Mouse (Mus musculus) embryo, embryonic 9.5 days (tissue): ENCODE results near the gene Tesk2.
"Not testable (repeated sequence)": the region's sequence is repeated elsewhere in the genome, so short reads cannot be mapped to it uniquely, and the experiment has no call there.

Experiments used
- DNase-seq: peaks from one replicate; pipeline ENCODE4 v3.0.0-alpha.2; 2017; ENCODE audit errors: extremely low spot score

Gene Tesk2

DNA sequence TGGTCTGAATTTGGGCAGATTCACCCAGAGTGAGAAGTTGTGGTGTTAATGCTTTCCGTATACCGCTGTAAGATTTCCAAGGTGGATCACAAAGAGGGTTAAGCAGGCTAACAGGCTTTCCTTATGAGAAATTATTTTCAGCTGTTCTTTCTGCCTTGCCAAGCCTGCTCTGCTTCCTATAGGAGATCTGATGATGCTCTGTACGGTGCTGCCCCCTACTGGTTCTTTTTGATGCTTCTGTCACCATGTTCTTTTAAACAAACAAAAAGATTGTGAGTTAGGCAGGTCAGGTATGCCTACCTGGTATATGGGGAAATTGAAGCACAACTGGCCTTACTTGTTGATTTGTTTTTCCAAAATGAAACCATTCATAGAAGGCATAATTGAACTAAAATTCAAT is 68.2 kb downstream of the Tesk2 start:
- peak; percentile 78 for DNase-seq

DNA sequence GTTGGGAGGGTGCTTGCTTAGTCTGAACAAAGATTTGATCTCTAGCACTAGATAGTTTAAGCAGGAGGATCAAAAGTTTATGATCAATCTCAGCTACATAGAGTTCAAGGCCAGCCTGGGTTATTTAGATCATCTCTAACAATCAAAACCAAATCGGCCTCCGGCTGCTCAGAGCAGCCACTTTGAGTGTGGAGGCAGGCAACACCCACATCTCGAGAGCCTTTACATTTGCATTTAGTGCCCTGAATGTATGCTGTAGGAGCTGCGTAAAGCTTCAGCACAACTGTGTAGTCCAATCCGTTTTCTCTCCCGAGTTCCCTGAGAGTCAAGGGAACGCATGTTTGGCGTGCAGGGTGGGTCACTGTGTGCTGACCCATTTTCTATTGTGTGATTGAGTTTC is 71.7 kb downstream of the Tesk2 start:
- no peak for DNase-seq

DNA sequence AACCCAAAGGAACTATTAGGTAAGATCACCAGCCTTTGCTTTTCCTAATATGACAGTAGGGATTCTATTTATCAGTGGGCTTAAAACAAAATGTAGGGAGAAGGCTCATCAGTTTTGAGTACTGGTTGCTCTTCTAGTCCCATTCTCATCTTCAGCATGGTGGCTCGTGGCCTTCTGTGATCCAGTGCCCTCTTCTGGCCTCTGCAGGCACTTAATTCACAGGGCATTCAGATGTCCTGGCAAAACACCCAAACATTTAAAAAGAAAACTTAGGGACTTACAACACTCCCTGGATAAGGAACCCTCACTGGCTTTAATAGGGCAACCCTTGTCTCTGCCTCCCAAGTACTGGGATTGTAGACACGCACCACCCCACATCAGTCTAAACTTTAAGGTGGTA is 73.5 kb downstream of the Tesk2 start:
- no peak for DNase-seq

DNA sequence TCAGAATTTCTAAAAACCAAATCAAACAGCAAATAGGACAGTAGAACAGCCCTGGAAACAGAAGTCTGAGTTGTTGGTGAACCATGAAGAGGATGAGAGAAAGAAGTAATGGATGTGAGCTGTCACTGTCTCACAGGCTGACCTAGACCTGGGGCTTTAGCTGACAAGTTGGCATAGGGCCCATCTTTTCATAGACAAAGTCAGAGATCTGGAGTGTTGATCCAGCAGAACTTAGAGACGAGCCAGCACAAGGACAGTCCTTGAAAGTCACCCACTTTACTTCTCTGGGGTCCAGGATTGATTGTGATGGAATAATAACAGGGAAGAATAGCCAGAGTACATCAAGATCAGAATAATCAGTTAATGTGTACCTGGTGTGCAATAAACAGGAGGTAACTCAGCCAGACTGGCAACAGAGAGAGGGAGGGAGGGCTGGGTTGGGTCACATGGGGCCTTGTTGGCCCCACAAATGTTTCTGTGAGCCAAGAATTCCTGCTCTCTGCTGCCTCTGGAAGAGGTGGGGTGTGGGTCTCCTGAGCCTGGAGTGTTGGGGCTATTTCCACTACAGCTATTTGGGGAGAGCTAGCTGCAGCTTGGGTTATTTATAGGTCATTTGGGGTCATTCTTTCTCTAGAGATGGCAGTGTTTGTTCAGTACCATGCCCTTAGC is 75.8 kb downstream of the Tesk2 start:
- no peak for DNase-seq

DNA sequence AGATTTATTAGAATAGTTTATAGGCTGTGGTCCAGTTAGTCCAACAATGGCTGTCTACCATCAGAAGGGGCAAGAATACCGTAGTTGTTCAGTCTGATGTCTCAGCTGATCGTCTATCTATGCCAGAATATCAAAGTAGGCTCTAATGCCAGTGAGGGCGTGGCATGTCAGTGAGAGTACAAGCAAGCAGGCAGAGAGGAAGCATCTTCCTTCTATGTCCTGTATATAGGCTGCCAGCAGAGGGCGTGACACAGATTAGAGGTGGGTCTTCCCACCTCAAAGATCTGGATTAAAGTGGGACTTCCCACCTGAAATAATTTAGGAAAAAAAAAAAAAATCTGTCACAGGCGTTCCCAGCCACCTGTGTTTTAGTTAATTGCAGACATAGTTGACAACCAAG is 79.2 kb downstream of the Tesk2 start:
- DNase-seq, result peak; percentile 29

DNA sequence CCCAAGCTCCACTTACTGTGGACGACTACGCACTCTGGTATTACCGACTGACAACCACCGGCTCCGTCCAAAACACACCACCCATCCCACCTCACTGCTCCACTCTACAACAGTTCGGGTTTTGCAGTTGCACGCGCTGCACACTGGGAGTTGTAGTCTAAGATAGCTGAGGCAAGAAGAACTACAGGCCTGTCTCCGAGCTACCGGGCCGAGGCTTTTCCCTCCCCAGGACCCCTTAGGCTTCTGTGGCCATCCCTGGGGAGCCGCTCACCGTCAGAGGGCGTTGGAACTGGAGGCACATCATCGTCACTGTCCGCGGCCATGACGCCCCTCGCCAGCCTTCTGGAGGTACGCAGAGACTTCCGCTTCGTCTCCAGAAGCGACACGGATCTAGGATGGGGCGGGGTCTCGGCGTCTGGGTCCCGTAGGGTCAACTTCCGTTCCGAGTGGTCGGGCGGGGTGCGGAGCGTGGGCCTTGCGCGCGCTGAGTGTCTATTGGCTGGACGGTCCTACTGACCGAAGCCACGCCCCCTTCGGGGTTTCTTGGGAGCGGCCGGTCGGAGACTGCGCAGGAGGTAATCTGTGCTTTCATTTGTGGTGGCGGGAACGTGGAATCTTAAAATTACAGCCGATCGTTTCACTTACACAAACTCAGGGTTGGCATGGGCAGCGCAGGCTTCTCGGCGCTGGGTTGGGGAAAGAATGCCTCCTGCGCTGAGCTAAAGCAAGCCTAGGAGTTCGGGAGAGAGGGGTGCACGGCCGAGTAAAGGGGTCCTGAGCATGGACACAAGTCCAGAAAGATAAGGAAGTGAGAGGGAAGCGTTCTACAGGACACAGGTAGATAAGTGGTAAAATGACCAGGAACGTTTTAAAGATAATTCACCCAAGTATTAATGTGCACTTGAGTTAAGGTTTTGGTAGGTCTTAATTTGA is 86.7 kb downstream of the Tesk2 start, which contains the start of the genes Toe1 and Mutyh:
Toe1 (minus strand) TSS at position 444 of the 933 bp plus-strand sequence.
Mutyh (plus strand) TSS at position 527 of the 933 bp plus-strand sequence.
- DNase-seq, result peak; percentile 97

DNA sequence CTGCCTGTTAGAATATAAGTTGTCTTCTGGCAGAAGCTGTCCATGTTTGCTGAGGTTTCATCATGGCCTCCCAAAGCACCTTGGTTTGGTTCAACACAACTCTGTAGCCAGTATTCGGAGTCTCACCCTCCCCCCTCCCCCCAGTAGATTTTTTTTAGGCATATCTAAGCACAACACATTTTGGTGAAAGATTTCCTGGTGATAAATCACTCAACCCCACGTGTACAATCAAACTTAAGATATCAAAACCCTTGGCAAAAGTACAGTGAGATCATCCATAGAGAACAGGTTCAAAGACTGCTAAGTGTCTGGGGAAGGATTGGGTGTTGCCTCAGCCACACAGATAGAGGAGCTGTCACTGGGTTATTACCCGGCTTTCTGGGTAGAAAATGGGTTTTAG is 90.3 kb downstream of the Tesk2 start:
- no peak for DNase-seq

DNA sequence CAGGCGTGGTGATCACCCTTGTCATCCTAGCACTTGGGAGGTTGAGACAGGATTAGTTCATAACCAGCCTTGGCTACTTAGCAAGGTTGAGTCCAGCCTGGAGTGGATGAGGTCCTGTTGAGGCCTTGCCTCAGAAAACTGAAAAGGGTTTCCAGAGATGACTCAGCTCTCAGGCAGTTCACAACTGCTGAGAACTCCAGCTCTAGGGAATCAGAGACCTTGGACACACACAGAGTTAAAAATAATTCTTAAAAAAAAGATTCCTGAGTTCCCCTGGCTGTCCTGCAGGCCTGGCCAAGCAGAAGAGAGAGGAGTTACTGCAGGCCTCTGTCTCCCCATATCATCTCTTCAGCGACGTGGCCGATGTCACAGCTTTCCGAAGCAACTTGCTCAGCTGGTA is 94.5 kb downstream of the Tesk2 start:
- DNase-seq, result no peak

DNA sequence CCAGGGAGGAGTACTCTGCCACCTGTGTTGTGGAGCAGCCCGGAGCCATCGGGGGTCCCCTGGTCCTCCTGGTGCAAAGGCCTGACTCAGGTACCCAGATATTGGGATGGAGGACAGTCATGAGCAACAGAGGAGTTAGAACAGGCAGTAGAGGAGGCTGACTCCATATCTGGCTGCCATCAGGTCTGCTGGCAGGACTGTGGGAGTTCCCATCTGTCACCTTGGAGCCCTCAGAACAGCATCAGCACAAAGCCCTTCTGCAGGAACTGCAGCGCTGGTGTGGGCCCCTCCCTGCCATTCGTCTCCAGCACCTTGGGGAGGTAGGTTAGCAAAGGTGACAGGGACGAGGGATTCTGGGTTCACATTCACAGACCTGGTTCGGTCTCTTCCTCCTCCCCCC is 96.7 kb downstream of the Tesk2 start:
- DNase-seq, result no peak

DNA sequence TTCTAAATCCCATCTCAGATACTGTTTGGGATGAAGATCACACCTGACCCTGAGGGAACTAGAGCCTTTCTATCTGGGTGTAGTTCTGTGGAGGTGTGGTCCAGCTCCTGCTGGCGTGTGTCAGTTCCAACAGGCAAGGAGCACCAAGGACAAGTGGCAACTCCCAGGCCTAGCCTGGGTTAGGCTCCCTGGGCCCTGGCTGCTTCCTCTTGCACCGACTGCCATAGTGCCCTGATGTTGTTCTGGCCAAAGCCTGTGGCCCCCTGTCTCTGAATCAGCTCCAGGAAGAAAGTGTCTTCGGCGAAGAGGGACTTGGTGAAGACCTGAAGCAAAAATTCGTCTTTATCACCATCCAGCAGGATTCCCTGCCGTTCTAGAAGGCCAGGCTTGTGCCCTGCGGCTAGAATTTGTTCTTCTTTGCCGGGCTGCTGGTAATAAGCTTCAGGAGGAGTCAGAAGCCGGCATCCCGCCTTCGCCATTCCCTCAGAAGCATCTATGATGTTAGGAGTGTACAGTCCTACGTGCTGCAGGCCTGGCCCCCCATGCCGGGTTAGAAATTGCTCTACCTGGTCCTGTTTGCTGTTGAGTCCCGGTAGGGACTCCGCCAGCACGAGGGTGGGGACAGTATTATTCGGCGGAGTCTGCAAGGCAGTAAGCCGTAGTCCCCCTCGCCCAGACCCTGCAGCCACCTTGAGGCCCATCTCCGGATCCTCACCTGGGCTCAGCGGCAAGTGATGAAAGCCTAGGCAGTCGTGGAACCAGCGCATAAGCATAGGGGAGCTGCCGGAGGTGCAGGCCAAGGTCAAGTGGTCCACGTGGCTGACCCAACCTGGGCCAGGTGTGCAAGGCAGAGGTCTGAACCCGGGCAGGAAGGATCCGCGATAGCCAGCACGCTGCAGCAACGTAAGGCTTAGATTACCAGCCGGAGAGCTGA is 99.5 kb downstream of the Tesk2 start:
- DNase-seq, result peak; percentile 20

DNA sequence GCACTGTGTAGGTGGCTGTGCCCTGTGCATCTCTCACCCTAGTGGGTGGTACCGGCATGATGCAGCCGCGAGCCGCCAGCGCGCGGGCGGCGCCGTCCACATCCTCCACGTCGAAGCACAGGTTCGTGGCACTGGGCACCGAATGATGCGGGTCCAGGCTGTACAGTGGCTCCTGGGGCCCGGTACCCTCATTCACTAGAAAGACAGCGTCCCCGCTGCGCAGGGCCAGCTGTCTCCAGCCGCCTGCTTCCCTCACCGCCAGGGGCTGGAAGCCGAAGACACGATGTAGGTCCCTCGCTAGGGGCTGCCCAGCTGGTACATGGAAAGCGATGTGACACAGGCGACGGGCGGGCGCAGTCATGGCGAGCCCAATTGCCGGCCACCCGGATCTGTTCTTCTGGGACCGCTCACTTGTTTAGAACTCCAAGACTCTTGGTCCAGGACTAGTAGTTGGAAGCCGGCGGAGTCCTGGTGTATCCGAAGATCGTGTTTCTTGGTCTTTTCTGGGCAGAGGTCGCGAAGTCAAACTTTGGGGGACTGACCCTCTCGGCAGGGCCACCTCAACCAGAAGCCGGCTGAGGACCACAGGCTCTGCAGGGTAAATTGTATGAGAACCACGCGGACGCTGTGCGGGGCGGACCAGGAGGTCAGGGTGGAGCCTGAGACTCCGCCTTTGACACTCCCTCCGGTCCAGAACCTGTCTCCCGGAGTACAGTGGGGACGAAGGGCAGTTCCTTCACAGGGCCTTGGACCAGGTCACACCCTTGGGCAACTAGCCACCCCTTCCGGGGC is 100.3 kb downstream of the Tesk2 start:
- DNase-seq, result peak; percentile 81

DNA sequence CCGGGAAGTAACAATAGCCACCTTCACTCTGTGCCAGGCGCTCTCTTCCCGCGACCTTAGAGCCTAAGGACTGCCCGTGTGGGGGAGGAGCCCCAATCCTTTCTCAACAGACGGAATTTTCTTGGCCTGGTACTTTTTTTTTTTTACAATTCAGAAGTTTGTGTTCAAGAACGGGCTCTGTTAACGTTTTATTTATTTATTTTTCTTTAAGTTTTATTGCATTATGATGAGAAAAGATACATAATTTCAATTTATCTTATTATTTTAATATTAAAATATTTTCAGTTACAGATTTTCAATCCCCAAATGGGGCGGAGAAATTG is 100.9 kb downstream of the Tesk2 start, which contains the start of gene Hpdl:
Hpdl (minus strand) TSS at position 14 of the 323 bp plus-strand sequence.
- no peak for DNase-seq

DNA sequence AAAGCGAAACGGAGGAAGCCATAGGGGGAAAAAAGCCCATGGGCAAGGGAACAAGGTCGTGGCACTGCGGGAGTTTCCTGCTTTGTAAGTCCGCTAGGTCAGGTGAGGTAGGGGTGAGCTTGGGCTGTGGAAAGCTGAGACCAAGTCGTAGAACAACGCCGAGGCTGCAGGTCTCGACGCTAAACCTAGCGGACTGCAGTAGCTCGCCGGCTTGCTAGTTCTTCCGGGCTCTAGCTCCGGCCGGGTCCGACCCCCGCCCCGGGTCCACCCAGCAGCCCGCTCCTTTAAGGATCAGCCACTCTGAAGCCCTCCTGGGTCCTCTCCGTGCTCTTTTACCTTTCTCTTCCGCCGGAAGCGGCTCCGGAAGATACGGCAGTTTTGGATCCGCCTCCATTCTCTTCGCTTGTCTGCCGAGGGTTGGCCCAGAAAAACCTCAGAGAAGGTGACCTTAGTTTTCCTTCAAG is 103.8 kb downstream of the Tesk2 start:
- peak; percentile 71 for DNase-seq

DNA sequence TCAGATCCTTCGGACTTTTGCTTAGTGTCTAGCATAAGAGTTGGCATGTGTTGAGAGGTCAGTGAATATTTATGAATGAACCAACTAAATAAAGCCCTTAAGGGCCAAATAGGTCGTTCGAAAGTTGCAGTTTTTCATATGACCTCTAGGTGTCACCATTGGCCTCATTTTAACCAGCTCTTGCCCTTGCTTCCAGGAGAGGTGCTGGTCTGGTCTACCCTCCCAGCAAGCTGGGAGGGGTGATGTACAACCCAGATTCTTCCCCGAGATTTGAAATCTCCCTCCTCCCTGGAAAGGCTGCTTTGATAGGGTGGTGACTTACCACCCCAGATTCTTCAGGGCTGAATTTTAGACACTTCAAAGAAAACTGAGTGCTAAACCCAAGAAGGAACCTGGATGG is 107.1 kb downstream of the Tesk2 start:
- peak; percentile 69 for DNase-seq

DNA sequence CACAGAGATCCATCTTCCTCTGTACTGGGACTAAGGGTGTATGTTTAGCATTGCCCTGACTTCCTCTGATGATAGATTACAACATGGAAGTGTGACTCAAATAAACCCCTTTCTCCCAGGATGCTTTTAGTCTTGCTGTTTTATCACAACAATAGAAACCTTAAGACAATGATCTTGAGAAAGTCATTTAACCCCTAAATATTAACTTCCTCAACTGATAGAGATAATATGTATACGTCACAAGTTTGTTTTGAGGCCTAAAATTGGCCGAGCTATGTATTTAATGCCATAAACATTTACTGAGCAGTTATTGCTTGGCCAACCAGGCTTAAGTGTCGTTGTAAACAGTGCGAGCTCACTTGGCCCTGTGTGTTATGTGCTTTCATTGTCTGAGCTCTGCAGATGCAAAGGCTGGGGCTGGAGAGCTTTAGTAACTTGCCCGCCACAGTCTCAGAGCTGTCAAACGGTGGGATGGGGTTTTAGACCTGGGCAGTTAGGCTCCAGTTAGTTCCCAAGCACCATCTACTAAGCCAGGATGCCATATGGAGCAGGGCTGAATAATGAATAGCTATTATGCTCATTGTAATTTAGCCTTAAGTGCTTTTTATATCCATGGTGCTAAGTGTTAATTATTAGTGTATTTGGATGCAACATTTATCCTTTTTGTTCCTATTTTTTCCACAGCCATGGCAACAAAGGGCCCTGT is 108.8 kb downstream of the Tesk2 start:
- DNase-seq, result no peak

DNA sequence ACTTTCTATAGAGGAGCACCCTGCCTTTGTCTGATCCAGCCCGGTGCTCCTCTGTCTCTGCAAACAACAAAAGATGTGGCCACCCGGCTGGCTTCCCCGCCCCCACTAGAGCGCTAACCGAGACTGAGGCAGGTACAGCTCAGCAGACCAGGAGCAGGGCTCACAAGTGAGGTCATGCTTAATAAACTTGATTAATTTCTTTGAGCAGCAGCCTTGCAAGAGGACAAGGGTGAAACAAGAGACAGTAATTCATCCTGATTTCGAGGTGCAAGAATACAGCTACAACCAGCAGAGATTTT is 109.3 kb downstream of the Tesk2 start:
- DNase-seq, result peak; percentile 50

DNA sequence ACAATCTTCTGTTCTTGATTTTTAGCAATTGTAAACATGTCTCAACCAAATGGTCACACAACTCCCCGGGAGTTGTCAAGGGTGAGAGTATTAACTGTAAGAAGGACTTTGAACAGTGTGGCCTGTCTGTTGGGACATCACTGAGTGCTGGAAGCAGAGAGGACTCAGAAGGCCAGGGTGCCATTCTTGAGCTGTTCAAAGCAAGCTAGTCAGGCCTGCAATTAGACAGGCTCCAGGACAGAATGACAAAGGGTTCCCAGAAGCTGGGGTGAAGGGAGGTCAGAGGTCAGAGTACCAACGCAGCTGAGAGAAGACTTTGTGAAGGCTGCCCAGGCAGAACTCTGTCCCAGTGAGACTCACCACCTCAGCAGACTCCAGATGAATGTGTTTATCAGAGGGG is 118.3 kb downstream of the Tesk2 start:
- peak; percentile 53 for DNase-seq

DNA sequence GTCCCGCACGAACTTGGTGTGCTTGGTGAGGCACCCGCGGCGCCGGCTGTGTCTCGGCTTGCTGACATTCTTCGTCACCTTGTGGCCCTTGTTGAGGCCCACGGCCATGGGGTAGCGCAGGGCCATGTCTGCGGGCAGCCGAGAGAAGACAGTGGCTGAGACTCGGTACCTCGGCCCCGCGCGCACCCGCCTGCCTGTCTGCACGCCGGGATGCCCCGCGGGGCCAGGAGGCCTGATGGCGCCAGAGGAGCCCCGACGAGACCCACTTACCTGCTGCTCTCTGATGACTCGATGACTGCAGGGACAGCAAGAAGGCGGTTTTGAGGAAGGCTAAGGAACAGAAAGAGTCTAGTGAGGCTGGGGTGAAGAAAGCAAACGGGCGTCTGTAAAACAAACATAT is 119.3 kb downstream of the Tesk2 start:
- not testable (repeated sequence) for DNase-seq

DNA sequence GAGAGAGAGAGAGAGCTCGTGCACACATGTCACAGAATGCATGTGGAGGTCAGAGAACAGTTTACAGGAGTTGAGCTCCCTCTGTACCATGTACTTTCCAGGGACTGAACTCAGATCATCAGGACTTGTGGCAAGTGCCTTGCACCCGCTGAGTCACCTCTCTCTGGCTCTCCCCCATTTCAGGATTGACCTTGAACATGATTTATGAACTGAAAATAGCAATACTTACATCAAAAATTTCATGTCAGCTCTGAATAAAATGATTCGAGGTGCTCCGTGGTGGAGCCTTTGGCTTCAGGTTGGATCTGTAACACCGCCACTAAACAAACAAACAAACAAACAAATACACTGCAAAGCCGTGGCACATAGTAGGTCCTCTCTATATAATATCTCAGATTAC is 120.1 kb downstream of the Tesk2 start:
- DNase-seq, result no peak

DNA sequence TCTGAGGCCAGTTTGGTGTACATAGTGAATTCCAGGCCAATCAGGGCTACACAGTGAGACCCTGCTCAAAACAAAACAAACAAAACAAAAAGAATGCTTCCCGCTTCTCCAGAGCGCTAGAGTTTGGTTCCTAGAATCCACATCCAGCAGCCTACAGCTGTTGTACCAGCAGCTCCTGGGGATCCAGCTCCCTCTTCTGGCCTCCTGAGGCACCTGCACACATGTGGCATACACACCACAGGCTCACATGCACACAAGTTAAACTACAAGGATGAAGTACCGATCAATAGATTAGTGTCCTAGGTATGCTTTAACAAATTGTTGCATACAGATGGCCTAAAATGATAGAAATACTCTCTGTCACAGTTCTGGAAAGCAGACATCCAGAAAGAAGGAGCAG is 123.6 kb downstream of the Tesk2 start:
- DNase-seq, result no peak

DNA sequence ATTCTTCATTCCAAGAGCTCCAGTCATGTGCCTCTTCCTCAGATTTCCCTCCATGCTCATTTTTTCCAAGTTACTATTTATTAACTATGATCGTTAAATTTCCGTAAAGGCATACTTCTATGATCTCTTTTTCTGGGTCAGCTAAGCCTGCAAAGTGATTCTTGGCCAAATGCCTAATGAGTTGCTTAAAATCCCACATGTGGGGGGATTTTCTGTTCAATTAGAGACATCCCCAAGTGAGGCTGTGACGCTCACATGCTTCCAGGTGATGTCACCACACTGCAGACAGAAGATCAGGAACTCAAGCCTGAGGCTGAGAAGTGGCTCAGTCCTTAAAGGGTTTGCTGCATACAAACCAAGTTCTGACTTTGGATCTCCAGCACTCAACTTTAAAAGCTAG is 129.2 kb downstream of the Tesk2 start:
- no peak for DNase-seq
